Mouse (Mus musculus): ENCODE data around the gene Aox3. TPM values are rescaled to one million over a fixed set of nuclear protein-coding genes. Genes with fewer than 3 reads are reported as not detected.
A peak's percentile ranks its signal among the peaks of the same experiment; 100 is the strongest.

The Aox3 gene
- total and polyA plus RNA-seq, 3 experiments, result not detected

DNA sequence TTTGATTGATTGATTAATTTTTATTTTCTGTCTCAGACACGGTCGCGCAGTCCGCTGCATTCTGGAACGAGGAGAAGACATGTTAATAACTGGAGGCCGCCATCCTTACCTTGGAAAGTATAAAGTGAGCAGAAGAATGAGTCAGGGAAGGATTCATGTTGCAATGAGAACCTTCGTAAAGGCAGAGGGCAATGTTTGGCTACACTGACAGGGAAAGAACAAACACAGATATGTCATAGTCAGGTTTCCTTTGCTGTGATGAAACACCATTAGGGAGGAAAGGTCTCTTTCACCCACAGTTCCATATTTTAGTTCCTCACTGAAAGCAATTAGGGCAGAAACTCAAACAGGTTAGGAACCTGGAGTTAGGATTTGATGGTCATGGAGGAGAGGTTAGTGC lies 34.5 kb upstream of the Aox3 start:
- Histone ChIP-seq H3K79me2 (ENCODE audit: control insufficient read depth, insufficient read depth, low read length, poor library complexity) (no peaks in the 10 kb centered on the region), H3K4me1 (ENCODE audit: control insufficient read depth in 1 of 2, insufficient read depth in 2 of 2, low read length in 2 of 2) (no peaks in the 10 kb centered on the region), H3K27me3 (ENCODE audit: control insufficient read depth in 1 of 2, insufficient read depth in 2 of 2, low read length in 2 of 2) (peaks cover 0 to 2% of the 10 kb centered on the region in 2 experiments; a peak in 1 of 4 replicates), H3K9me3 (replicated peaks; ENCODE audit: insufficient read depth, low read length) (no peaks in the 10 kb centered on the region), H3K4me3 (ENCODE audit: control insufficient read depth in 1 of 2, insufficient read depth in 1 of 2, low read depth in 2 of 2, low read length in 2 of 2) (no peak overlapping the region), H3K9ac (ENCODE audit: control insufficient read depth, low read depth, low read length, poor library complexity, severe bottlenecking) (no peak overlapping the region), H3K36me3 (ENCODE audit: control insufficient read depth in 1 of 2, insufficient read depth in 2 of 2, low read length in 2 of 2) (no peaks in the 10 kb centered on the region), H3K27ac (ENCODE audit: control insufficient read depth, low read depth, low read length) (no peak overlapping the region)
- DNase-seq (ENCODE audit: low read depth, low spot score), result no peak
- TF ChIP-seq UBTF (IDR thresholded peaks at IDR 0.05; ENCODE audit: borderline replicate concordance, insufficient read depth, low read depth, low read length) (no peak), NRF1 (IDR thresholded peaks at IDR 0.05; ENCODE audit: insufficient read depth, low read depth, low read length, poor library complexity, severe bottlenecking) (no peak), MAX (IDR thresholded peaks at IDR 0.05; ENCODE audit: low read length) (no peak), USF1 (IDR thresholded peaks at IDR 0.05; ENCODE audit: low read depth, low read length) (no peak), POLR2A (IDR thresholded peaks at IDR 0.05; ENCODE audit: control insufficient read depth in 1 of 2, insufficient read depth in 1 of 2, low read depth in 1 of 2, low read length in 2 of 2, poor library complexity in 1 of 2) (no peak), EP300 (IDR thresholded peaks at IDR 0.05; ENCODE audit: low read depth in 1 of 2, low read length in 2 of 2) (no peak), JUND (IDR thresholded peaks at IDR 0.05; ENCODE audit: low read depth, low read length) (no peak), ZKSCAN1 (IDR thresholded peaks at IDR 0.05; ENCODE audit: low read depth, low read length) (no peak), MEF2A (IDR thresholded peaks at IDR 0.05; ENCODE audit: extremely low read depth, insufficient replicate concordance, low read depth, low read length, poor library complexity, severe bottlenecking) (no peak)

DNA sequence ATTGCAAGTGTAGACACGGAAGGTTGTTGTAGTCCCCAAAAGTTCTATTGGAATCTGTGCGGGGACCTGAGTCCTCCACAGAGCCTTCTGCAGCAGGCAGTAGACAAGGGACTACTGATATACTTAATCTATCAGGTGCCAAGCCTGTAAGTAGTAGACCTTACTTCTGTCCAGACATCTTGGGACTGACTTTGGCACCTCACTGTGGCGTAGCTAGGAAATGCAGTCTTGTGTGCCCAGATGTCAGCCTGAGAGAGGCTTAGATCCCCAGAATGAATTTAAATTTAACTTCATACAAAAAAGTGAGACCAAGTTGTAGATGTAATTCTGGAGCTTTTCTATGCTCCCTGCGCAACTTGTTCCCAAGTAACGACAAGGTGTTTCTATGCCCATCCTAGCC lies 33.2 kb upstream of the Aox3 start:
- TF ChIP-seq GABPA (IDR thresholded peaks at IDR 0.05; ENCODE audit: low read depth, low read length) (no peak), SMC3 (IDR thresholded peaks at IDR 0.05; ENCODE audit: low read depth, low read length) (peak; percentile 51), ZKSCAN1 (IDR thresholded peaks at IDR 0.05; ENCODE audit: low read depth, low read length) (no peak), RAD21 (IDR thresholded peaks at IDR 0.05; ENCODE audit: low read depth, low read length) (peak; percentile 40), CTCF (IDR thresholded peaks at IDR 0.05 in 2 of 3, conservative IDR thresholded peaks at IDR 0.05 in 1 of 3; ENCODE audit: control insufficient read depth in 1 of 3, insufficient read depth in 1 of 3, low read depth in 2 of 3, low read length in 3 of 3, poor library complexity in 1 of 3, severe bottlenecking in 1 of 3) (peak in 2 of 3 experiments; percentile 8 to 35; a peak in 1 of 6 replicates)
- Histone ChIP-seq H3K9me3 (replicated peaks; ENCODE audit: insufficient read depth, low read length) (no peaks in the 10 kb centered on the region), H3K27me3 (ENCODE audit: control insufficient read depth in 1 of 2, insufficient read depth in 2 of 2, low read length in 2 of 2) (peaks cover 0 to 2% of the 10 kb centered on the region in 2 experiments; a peak in 1 of 4 replicates), H3K4me3 (ENCODE audit: control insufficient read depth in 1 of 2, insufficient read depth in 1 of 2, low read depth in 2 of 2, low read length in 2 of 2) (no peak overlapping the region), H3K4me1 (ENCODE audit: control insufficient read depth in 1 of 2, insufficient read depth in 2 of 2, low read length in 2 of 2) (no peaks in the 10 kb centered on the region), H3K79me2 (ENCODE audit: control insufficient read depth, insufficient read depth, low read length, poor library complexity) (no peaks in the 10 kb centered on the region), H3K27ac (ENCODE audit: control insufficient read depth, low read depth, low read length) (no peak overlapping the region), H3K9ac (ENCODE audit: control insufficient read depth, low read depth, low read length, poor library complexity, severe bottlenecking) (no peak overlapping the region), H3K36me3 (ENCODE audit: control insufficient read depth in 1 of 2, insufficient read depth in 2 of 2, low read length in 2 of 2) (no peaks in the 10 kb centered on the region)
- DNase-seq (ENCODE audit: low read depth, low spot score), result peak; percentile 11

DNA sequence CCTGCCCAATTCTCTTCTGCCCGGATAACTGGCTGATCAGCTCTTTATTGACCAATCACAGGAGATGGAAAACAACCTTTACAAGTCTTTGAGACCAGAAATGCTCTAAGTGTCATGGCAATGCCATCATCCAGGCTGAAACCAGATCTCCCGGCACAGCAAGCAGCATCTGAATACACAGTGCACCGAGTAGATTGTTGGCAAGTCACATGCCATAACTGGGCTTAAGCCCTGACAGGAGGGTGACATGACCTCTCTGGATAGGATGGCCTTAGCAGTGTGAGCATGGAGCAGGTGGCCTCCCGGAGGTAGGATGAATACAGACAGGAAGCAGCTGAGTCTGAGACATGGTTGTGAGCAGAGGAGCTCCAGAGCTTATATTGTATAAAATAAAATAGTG lies 32.5 kb upstream of the Aox3 start:
- H3K27ac ChIP-seq (ENCODE audit: control insufficient read depth, low read depth, low read length), result no peak overlapping the region
- DNase-seq (ENCODE audit: low read depth, low spot score), result no peak
- no peaks in the 10 kb centered on the region for H3K9me3 ChIP-seq (replicated peaks; ENCODE audit: insufficient read depth, low read length)
- no peak overlapping the region for H3K4me3 ChIP-seq (ENCODE audit: control insufficient read depth in 1 of 2, insufficient read depth in 1 of 2, low read depth in 2 of 2, low read length in 2 of 2)
- no peaks in the 10 kb centered on the region for H3K4me1 ChIP-seq (ENCODE audit: control insufficient read depth in 1 of 2, insufficient read depth in 2 of 2, low read length in 2 of 2)
- H3K79me2 ChIP-seq (ENCODE audit: control insufficient read depth, insufficient read depth, low read length, poor library complexity), result no peaks in the 10 kb centered on the region
- no peaks in the 10 kb centered on the region for H3K36me3 ChIP-seq (ENCODE audit: control insufficient read depth in 1 of 2, insufficient read depth in 2 of 2, low read length in 2 of 2)
- H3K9ac ChIP-seq (ENCODE audit: control insufficient read depth, low read depth, low read length, poor library complexity, severe bottlenecking), result no peak overlapping the region
- TF ChIP-seq POLR2AphosphoS5 (IDR thresholded peaks at IDR 0.05; ENCODE audit: borderline replicate concordance, low read depth, low read length) (no peak), MAFK (IDR thresholded peaks at IDR 0.05; ENCODE audit: borderline replicate concordance, low read depth, low read length) (no peak), UBTF (IDR thresholded peaks at IDR 0.05; ENCODE audit: borderline replicate concordance, insufficient read depth, low read depth, low read length) (no peak), CHD1 (IDR thresholded peaks at IDR 0.05; ENCODE audit: low read depth, low read length) (no peak)
- peaks cover 0 to 2% of the 10 kb centered on the region in 2 experiments; a peak in 1 of 4 replicates for H3K27me3 ChIP-seq (ENCODE audit: control insufficient read depth in 1 of 2, insufficient read depth in 2 of 2, low read length in 2 of 2)

Measured in MEL (cell line).